In genomic region chr6:89422621-89423020, GRCm38 (mm10) we compare ENCODE assay signal across 19 mouse cellular contexts.
DNase-seq lines count a peak whose midpoint lies in the region; ATAC-seq and TF ChIP-seq lines count a peak whose summit lies in the region.
"Had no signal": no experiment of that assay in that cellular context is flagged by ENCODE, and none has a peak within 500 bp of the region (broad histone marks: within the 10 kb centered on the region; RNA-seq: fewer than 3 reads in every experiment).

No protein-coding gene starts in this region.

- peak; percentile 16; the same call in 1 of the 2 replicates for ATAC-seq in monocyte, adult 5-6 weeks (replicated peaks; ENCODE audit: insufficient number of reproducible peaks, low FRiP score, low TSS enrichment, poor library complexity, severe bottlenecking)
- no peak for ATAC-seq in hindbrain, embryonic 12.5 days (ENCODE audit: low FRiP score)
- ATAC-seq in kidney, embryonic 15.5 days (replicated peaks; ENCODE audit: low FRiP score) = no peak
- ATAC-seq: midbrain, embryonic 13.5 days had no signal

- H3K36me3 ChIP-seq in CH12.LX (replicated peaks in 1 of 2; ENCODE audit: control insufficient read depth in 1 of 2, insufficient read depth in 1 of 2, low read length in 1 of 2) = peaks cover 0 to 7% of the 10 kb centered on the region in 2 experiments
- no peaks in the 10 kb centered on the region for H3K36me3 ChIP-seq in hindbrain, embryonic 12.5 days
- no peaks in the 10 kb centered on the region for H3K36me3 ChIP-seq in kidney, embryonic 15.5 days
- H3K36me3 ChIP-seq: G1E; heart, embryonic 10.5 days; midbrain, embryonic 13.5 days; neural tube, embryonic 13.5 days had no signal

- TF ChIP-seq EP300 in CH12.LX (IDR thresholded peaks at IDR 0.05; ENCODE audit: low read length) = peak; percentile 49

- TF ChIP-seq POLR2A in CH12.LX (IDR thresholded peaks at IDR 0.05; ENCODE audit: low read depth, low read length) = peak; percentile 65
- no peak for TF ChIP-seq POLR2A in lung, adult 2 months (IDR thresholded peaks at IDR 0.05; ENCODE audit: borderline replicate concordance, extremely low read depth, low read depth, low read length)

- no peaks in the 10 kb centered on the region for H3K27me3 ChIP-seq in CH12.LX (replicated peaks)
- no peaks in the 10 kb centered on the region for H3K27me3 ChIP-seq in hindbrain, embryonic 12.5 days
- H3K27me3 ChIP-seq in kidney, embryonic 15.5 days = no peaks in the 10 kb centered on the region
- H3K27me3 ChIP-seq: midbrain, embryonic 13.5 days; neural tube, embryonic 13.5 days had no signal

- dilution Hi-C loops in CH12.LX (cut with MboI; ENCODE audit: extremely low pct_ligation_motif_present, extremely low pct_unique_long_range_greater_than_20kb, low sequenced_read_pairs) = no loop called here

- TF ChIP-seq RAD21 in CH12.LX (IDR thresholded peaks at IDR 0.05; ENCODE audit: low read depth, low read length) = no peak

- peak overlapping the region; percentile 80 for H3K4me2 ChIP-seq in CH12.LX (ENCODE audit: insufficient read depth, low read depth, poor library complexity, severe bottlenecking)
- no peak overlapping the region for H3K4me2 ChIP-seq in hindbrain, embryonic 12.5 days (replicated peaks)
- no peak overlapping the region for H3K4me2 ChIP-seq in kidney, embryonic 15.5 days
- H3K4me2 ChIP-seq: midbrain, embryonic 13.5 days; neural tube, embryonic 13.5 days had no signal

- peak overlapping the region; percentile 93 for H3K27ac ChIP-seq in CH12.LX (ENCODE audit: insufficient read depth, low read depth)
- no peak overlapping the region for H3K27ac ChIP-seq in hindbrain, embryonic 12.5 days
- H3K27ac ChIP-seq in kidney, embryonic 15.5 days = no peak overlapping the region
- H3K27ac ChIP-seq: heart, embryonic 10.5 days; layer of hippocampus, adult 2 months; liver, embryonic 14.5 days; midbrain, embryonic 13.5 days; neural tube, embryonic 13.5 days had no signal

- DNase-seq in 3T3-L1 (ENCODE audit: low read depth, low spot score) (peak; percentile 61), CH12.LX (ENCODE audit: extremely low read depth) (peak; percentile 77)
- DNase-seq in lung, adult 2 months = peak; percentile 55
- DNase-seq in layer of hippocampus, adult 8-10 months (ENCODE audit: low spot score in 2 of 2) = no peak
- no peak for DNase-seq in cerebellum, postnatal 36 days
- DNase-seq: adrenal gland, postnatal 36 days; cerebellum, adult 18-20 months; kidney, adult 18-20 months; spleen, adult 18-20 months had no signal

- in situ Hi-C loops in CH12.LX (cut with MboI; ENCODE audit: low pct_ligation_motif_present, low pct_unique_long_range_greater_than_20kb, low sequenced_read_pairs) = no loop called here

- TF ChIP-seq CTCF in CH12.LX (conservative IDR thresholded peaks at IDR 0.05 in 1 of 2, IDR thresholded peaks at IDR 0.05 in 1 of 2; ENCODE audit: low read depth in 2 of 2, low read length in 2 of 2) = no peak
- TF ChIP-seq CTCF in lung, adult 2 months (IDR thresholded peaks at IDR 0.05; ENCODE audit: insufficient read depth, low read length) = no peak

- 66% methylated on average over 3 of the region's 3 CpGs for WGBS in lung, adult 2 months
- 91% methylated on average over 3 of the region's 3 CpGs for WGBS in hindbrain, embryonic 12.5 days
- 87% methylated on average over 3 of the region's 3 CpGs for WGBS in kidney, embryonic 15.5 days

- peak overlapping the region; percentile 53 for H3K9ac ChIP-seq in CH12.LX (ENCODE audit: insufficient read depth, low read depth)
- H3K9ac ChIP-seq in hindbrain, embryonic 12.5 days = no peak overlapping the region
- H3K9ac ChIP-seq in kidney, embryonic 15.5 days = no peak overlapping the region
- H3K9ac ChIP-seq: liver, embryonic 14.5 days; midbrain, embryonic 13.5 days; neural tube, embryonic 13.5 days had no signal

- H3K4me3 ChIP-seq in CH12.LX (replicated peaks in 1 of 3; ENCODE audit: low read depth in 2 of 3, low read length in 2 of 3, poor library complexity in 1 of 3) = no peak overlapping the region
- no peak overlapping the region for H3K4me3 ChIP-seq in lung, adult 2 months (replicated peaks; ENCODE audit: extremely low read depth, low read depth, low read length)
- H3K4me3 ChIP-seq in hindbrain, embryonic 12.5 days = no peak overlapping the region
- no peak overlapping the region for H3K4me3 ChIP-seq in kidney, embryonic 15.5 days (replicated peaks)
- H3K4me3 ChIP-seq: erythroblast, embryonic 14.5 days; heart, embryonic 10.5 days; layer of hippocampus, adult 2 months; midbrain, embryonic 13.5 days; neural tube, embryonic 13.5 days had no signal

- H3K4me1 ChIP-seq in CH12.LX (ENCODE audit: control insufficient read depth in 1 of 2, insufficient read depth in 2 of 2) = peaks cover 28 to 47% of the 10 kb centered on the region in 2 experiments
- H3K4me1 ChIP-seq in lung, adult 2 months (ENCODE audit: control insufficient read depth, insufficient read depth, low read length) = peaks cover 19% of the 10 kb centered on the region
- H3K4me1 ChIP-seq in hindbrain, embryonic 12.5 days = peaks cover 6% of the 10 kb centered on the region; the same call in 1 of the 2 replicates
- no peaks in the 10 kb centered on the region for H3K4me1 ChIP-seq in kidney, embryonic 15.5 days

- no peaks in the 10 kb centered on the region for H3K79me2 ChIP-seq in CH12.LX (replicated peaks; ENCODE audit: control insufficient read depth, extremely low read depth, insufficient read depth, poor library complexity, severe bottlenecking)

- H3K9me3 ChIP-seq in CH12.LX (replicated peaks; ENCODE audit: low read length) = no peaks in the 10 kb centered on the region
- H3K9me3 ChIP-seq in hindbrain, embryonic 12.5 days (replicated peaks) = no peaks in the 10 kb centered on the region
- no peaks in the 10 kb centered on the region for H3K9me3 ChIP-seq in kidney, embryonic 15.5 days (replicated peaks)
- H3K9me3 ChIP-seq: G1E; heart, embryonic 10.5 days; midbrain, embryonic 13.5 days; neural tube, embryonic 13.5 days had no signal

TF ChIP-seq in CH12.LX, 34 proteins besides CTCF, POLR2A, EP300 and RAD21:
- TF ChIP-seq JUN (IDR thresholded peaks at IDR 0.05; ENCODE audit: insufficient read depth, low read depth, low read length) (peak; percentile 88), CHD2 (IDR thresholded peaks at IDR 0.05; ENCODE audit: low read length) (no peak), NRF1 (IDR thresholded peaks at IDR 0.05; ENCODE audit: low read depth, low read length) (no peak), SMC3 (IDR thresholded peaks at IDR 0.05; ENCODE audit: low read depth, low read length) (0 out of 2 replicates have a peak, but pooled peaks have one; percentile 5), POLR2AphosphoS2 (IDR thresholded peaks at IDR 0.05; ENCODE audit: low read depth, low read length) (no peak), MAX (IDR thresholded peaks at IDR 0.05; ENCODE audit: low read length) (peak; percentile 51; the same call in 1 of the 2 replicates), ETS1 (conservative IDR thresholded peaks at IDR 0.05; ENCODE audit: low read depth, low read length) (peak; percentile 67; the same call in 1 of the 2 replicates), TBP (conservative IDR thresholded peaks at IDR 0.05; ENCODE audit: low read depth, low read length) (0 out of 2 replicates have a peak, but pooled peaks have one; percentile 65), USF2 (conservative IDR thresholded peaks at IDR 0.05; ENCODE audit: low read depth, low read length) (no peak), GABPA (IDR thresholded peaks at IDR 0.05; ENCODE audit: insufficient replicate concordance, low read depth, low read length) (no peak), MEF2A (IDR thresholded peaks at IDR 0.05; ENCODE audit: borderline replicate concordance, low read depth, low read length) (peak; percentile 85; the same call in 1 of the 2 replicates), MAZ (IDR thresholded peaks at IDR 0.05; ENCODE audit: low read depth, low read length) (0 out of 2 replicates have a peak, but pooled peaks have one; percentile 19), CHD1 (IDR thresholded peaks at IDR 0.05; ENCODE audit: low read depth, low read length) (peak; percentile 98; the same call in 1 of the 2 replicates), ZMIZ1 (IDR thresholded peaks at IDR 0.05; ENCODE audit: low read depth, low read length) (no peak), ZKSCAN1 (IDR thresholded peaks at IDR 0.05; ENCODE audit: borderline replicate concordance, low read depth, low read length) (no peak), MXI1 (IDR thresholded peaks at IDR 0.05; ENCODE audit: low read depth, low read length) (peak; percentile 26; the same call in 1 of the 2 replicates), MAFK (IDR thresholded peaks at IDR 0.05; ENCODE audit: insufficient replicate concordance, low read length) (no peak), RCOR1 (conservative IDR thresholded peaks at IDR 0.05; ENCODE audit: low read depth, low read length) (no peak), BHLHE40 (IDR thresholded peaks at IDR 0.05; ENCODE audit: low read depth, low read length) (peak; percentile 80), NELFE (IDR thresholded peaks at IDR 0.05; ENCODE audit: low read depth, low read length) (no peak), TCF12 (IDR thresholded peaks at IDR 0.05; ENCODE audit: low read depth, low read length) (peak; percentile 67; the same call in 1 of the 2 replicates), ZC3H11A (IDR thresholded peaks at IDR 0.05; ENCODE audit: low read depth, low read length) (no peak), IRF4 (IDR thresholded peaks at IDR 0.05; ENCODE audit: low read depth, low read length) (peak; percentile 70), MYC (IDR thresholded peaks at IDR 0.05; ENCODE audit: low read depth, low read length) (peak; percentile 43; the same call in 1 of the 2 replicates), ELF1 (IDR thresholded peaks at IDR 0.05; ENCODE audit: low read depth, low read length) (peak; percentile 50; the same call in 1 of the 2 replicates), ZNF384 (IDR thresholded peaks at IDR 0.05; ENCODE audit: low read depth, low read length) (no peak), JUND (conservative IDR thresholded peaks at IDR 0.05; ENCODE audit: low read depth, low read length) (no peak), USF1 (IDR thresholded peaks at IDR 0.05; ENCODE audit: low read depth, low read length) (no peak), E2F4 (IDR thresholded peaks at IDR 0.05; ENCODE audit: insufficient replicate concordance, low read depth, low read length) (no peak), PAX5 (IDR thresholded peaks at IDR 0.05; ENCODE audit: low read length) (no peak), HCFC1 (IDR thresholded peaks at IDR 0.05; ENCODE audit: low read depth, low read length) (no peak; the same call in none of the 2 replicates), KAT2A (IDR thresholded peaks at IDR 0.05; ENCODE audit: insufficient replicate concordance, low read length) (no peak), UBTF (IDR thresholded peaks at IDR 0.05; ENCODE audit: low read depth, low read length) (no peak), SIN3A (IDR thresholded peaks at IDR 0.05; ENCODE audit: low read length) (no peak)

Comparison
In these comparisons a context has a peak if more than half of its experiments do, and no peak if none do; other contexts are left out.
1. DNase-seq: peak in 3T3-L1 (single experiment), CH12.LX (single experiment) and lung, adult 2 months (single experiment); none in layer of hippocampus, adult 8-10 months (0 of 2) and cerebellum, postnatal 36 days (0 of 2).